In genomic region chr6:82917076-82917777, GRCm38 (mm10) we compare ENCODE assay signal across 9 mouse cellular contexts. TPM values are rescaled to one million over a fixed set of nuclear protein-coding genes. Genes with fewer than 3 reads are reported as not detected.
DNase-seq lines count a peak whose midpoint lies in the region; ATAC-seq lines count a peak whose summit lies in the region.
"Had no signal": no experiment of that assay in that cellular context is flagged by ENCODE, and none has a peak within 500 bp of the region (broad histone marks: within the 10 kb centered on the region; RNA-seq: fewer than 3 reads in every experiment).

No protein-coding gene starts in this region.

- no peaks in the 10 kb centered on the region for H3K9me3 ChIP-seq in kidney, embryonic 14.5 days (ENCODE audit: control insufficient read depth, low read length)

- no peaks in the 10 kb centered on the region for H3K4me1 ChIP-seq in kidney, embryonic 14.5 days (ENCODE audit: control insufficient read depth, insufficient read depth, low read length)

- peak; percentile 46 to 64 for DNase-seq in frontal cortex, postnatal 36 days (ENCODE audit: low spot score in 2 of 2)
- no peak for DNase-seq in frontal cortex, postnatal 25 days (ENCODE audit: low spot score in 2 of 2)
- DNase-seq in cerebellum, postnatal 10 days: peak; percentile 97
- DNase-seq in layer of hippocampus, adult 9-10 months (ENCODE audit: low spot score): peak; percentile 76
- DNase-seq in retina, embryonic 14.5 days (ENCODE audit: low spot score): peak; percentile 26
- DNase-seq in ovary, postnatal 36 days (ENCODE audit: low spot score): no peak
- DNase-seq in heart, postnatal 10 days: no peak

- intact Hi-C loops in heart, postnatal 10 days (cut with DNase I): loop anchor here (1.0 kb wide), 1 partner anchor 54 kb away; no protein-coding TSS in a partner anchor

- no peaks in the 10 kb centered on the region for H3K27me3 ChIP-seq in kidney, embryonic 14.5 days (ENCODE audit: control insufficient read depth, insufficient read depth, low read length)

- no peak overlapping the region for H3K9ac ChIP-seq in kidney, embryonic 14.5 days (ENCODE audit: low read depth, low read length)
- H3K9ac ChIP-seq: liver, embryonic 14.5 days had no signal

- no peak for ATAC-seq in kidney, embryonic 14.5 days (ENCODE audit: low FRiP score, low TSS enrichment)

- no peak overlapping the region for H3K4me2 ChIP-seq in kidney, embryonic 14.5 days (replicated peaks; ENCODE audit: low read depth, low read length)

- H3K4me3 ChIP-seq in kidney, embryonic 14.5 days (ENCODE audit: low read length): no peak overlapping the region

- no peaks in the 10 kb centered on the region for H3K36me3 ChIP-seq in kidney, embryonic 14.5 days (ENCODE audit: control insufficient read depth, insufficient read depth, low read length)

- no peak overlapping the region for H3K27ac ChIP-seq in kidney, embryonic 14.5 days (ENCODE audit: low read depth, low read length)
- H3K27ac ChIP-seq: liver, embryonic 14.5 days had no signal

- 76% methylated on average over 26 of the region's 26 CpGs for WGBS in kidney, embryonic 14.5 days

RNA-seq across cellular contexts. Expression of gene Sema4f, which starts 22.3 kb away (rescaled TPM):
- polyA plus RNA-seq in kidney, embryonic 14.5 days (2014; fragmentation: Nextera tagmentation; extraction: Ambion mirVana): 0.57 and 0.87 TPM in 2 replicates
- total RNA-seq in heart, postnatal 10 days (2021): under 1 TPM; 0.22 to 0.29 TPM

RNA-seq across cellular contexts. Expression of gene M1ap, which starts 29.5 kb away (rescaled TPM):
- polyA plus RNA-seq in kidney, embryonic 14.5 days (2014; fragmentation: Nextera tagmentation; extraction: Ambion mirVana): 0.28 and 0.77 TPM in 2 replicates
- under 1 TPM in 1 of 2 experiments, not detected in 1; 0.53 TPM for total RNA-seq in heart, postnatal 10 days (2021)

Comparison
In these comparisons a context has a peak if more than half of its experiments do, and no peak if none do; other contexts are left out.
1. DNase-seq: peak in frontal cortex, postnatal 36 days (2 of 2), cerebellum, postnatal 10 days (2 of 2), layer of hippocampus, adult 9-10 months (single experiment) and retina, embryonic 14.5 days (single experiment); none in frontal cortex, postnatal 25 days (0 of 2), ovary, postnatal 36 days (single experiment) and heart, postnatal 10 days (0 of 2).